Mouse (Mus musculus): ENCODE data around the gene Sct. TPM values are rescaled to one million over a fixed set of nuclear protein-coding genes. Genes with fewer than 3 reads are reported as not detected.

The Sct gene
- polyA plus RNA-seq (2012; rRNA removed) = 12.4 and 29.9 TPM in 2 replicates

GRCm38 (mm10) chr7:141278766-141279590, at the start of gene Sct:
TSS of gene Sct (minus strand) at chr7:141279133.
- DNase-seq (ENCODE audit: extremely low spot score in 1 of 2, low spot score in 1 of 2) = no peak

GRCm38 (mm10) chr7:141328373-141328990, 49.5 kb upstream of the Sct start:
- no peak for DNase-seq (ENCODE audit: extremely low spot score in 1 of 2, low spot score in 1 of 2)

- DNase-seq (ENCODE audit: extremely low spot score in 1 of 2, low spot score in 1 of 2) = peak; percentile 99 to 100
Measured at GRCm38 (mm10) chr7:141327469-141328372, 48.8 kb upstream of the Sct start, which contains the start of the genes Deaf1 and Tmem80. TSS of gene Deaf1 (minus strand) at chr7:141327690. TSS of gene Tmem80 (plus strand) at chr7:141327739.

GRCm38 (mm10) chr7:141326546-141327446, 47.9 kb upstream of the Sct start:
- DNase-seq (ENCODE audit: extremely low spot score in 1 of 2, low spot score in 1 of 2) = peak in 1 of 2 experiments; percentile 19

GRCm38 (mm10) chr7:141324686-141325085, 45.8 kb upstream of the Sct start:
- no peak for DNase-seq (ENCODE audit: extremely low spot score in 1 of 2, low spot score in 1 of 2)

- no peak for DNase-seq (ENCODE audit: extremely low spot score in 1 of 2, low spot score in 1 of 2)
Measured at GRCm38 (mm10) chr7:141319446-141319845, 40.5 kb upstream of the Sct start.

GRCm38 (mm10) chr7:141317619-141318132, 38.7 kb upstream of the Sct start:
- no peak for DNase-seq (ENCODE audit: extremely low spot score in 1 of 2, low spot score in 1 of 2)

- DNase-seq (ENCODE audit: extremely low spot score in 1 of 2, low spot score in 1 of 2) = peak; percentile 44 to 62
Measured at GRCm38 (mm10) chr7:141315974-141316373, 37.0 kb upstream of the Sct start.

- DNase-seq (ENCODE audit: extremely low spot score in 1 of 2, low spot score in 1 of 2) = peak in 1 of 2 experiments; percentile 44
Measured at GRCm38 (mm10) chr7:141315076-141315475, 36.1 kb upstream of the Sct start.

GRCm38 (mm10) chr7:141314416-141314815, 35.5 kb upstream of the Sct start:
- DNase-seq (ENCODE audit: extremely low spot score in 1 of 2, low spot score in 1 of 2) = no peak

GRCm38 (mm10) chr7:141304537-141304936, 25.6 kb upstream of the Sct start:
- DNase-seq (ENCODE audit: extremely low spot score in 1 of 2, low spot score in 1 of 2) = no peak

- no peak for DNase-seq (ENCODE audit: extremely low spot score in 1 of 2, low spot score in 1 of 2)
Measured at GRCm38 (mm10) chr7:141302702-141303268, 23.9 kb upstream of the Sct start.

GRCm38 (mm10) chr7:141301386-141301785, 22.5 kb upstream of the Sct start:
- DNase-seq (ENCODE audit: extremely low spot score in 1 of 2, low spot score in 1 of 2) = no peak

GRCm38 (mm10) chr7:141299175-141299574, 20.2 kb upstream of the Sct start:
- no peak for DNase-seq (ENCODE audit: extremely low spot score in 1 of 2, low spot score in 1 of 2)

- no peak for DNase-seq (ENCODE audit: extremely low spot score in 1 of 2, low spot score in 1 of 2)
Measured at GRCm38 (mm10) chr7:141297926-141298650, 19.2 kb upstream of the Sct start.

- no peak for DNase-seq (ENCODE audit: extremely low spot score in 1 of 2, low spot score in 1 of 2)
Measured at GRCm38 (mm10) chr7:141294479-141294878, 15.5 kb upstream of the Sct start.

- DNase-seq (ENCODE audit: extremely low spot score in 1 of 2, low spot score in 1 of 2) = no peak
Measured at GRCm38 (mm10) chr7:141293852-141294471, 15.0 kb upstream of the Sct start.
